Mouse (Mus musculus) embryonic facial prominence, embryonic 14.5 days (tissue): ENCODE results near the gene Fdxacb1. TPM values are rescaled to one million over a fixed set of nuclear protein-coding genes. Genes with fewer than 3 reads are reported as not detected.

Experiments
- ATAC-seq: fragments of 200-750 bp; cut with Nextera tagmentation; 2 replicates; pipeline ENCODE4 v1.8.0; 2017; ENCODE audit warnings: low read depth, moderate number of reproducible peaks, moderate TSS enrichment
- DNase-seq: peaks from one replicate; pipeline ENCODE4 v3.0.0-alpha.2; 2015; ENCODE audit warnings: low spot score
- H3K27ac ChIP-seq: fragments of 300-500 bp; sonication (generic); replicated peaks from 2 replicates; pipeline ENCODE4 v1.5.1; 2014; ENCODE audit warnings: low read depth, mild to moderate bottlenecking, low read length, moderate library complexity
- H3K27me3 ChIP-seq: fragments of 300-500 bp; sonication (generic); replicated peaks from 2 replicates; pipeline ENCODE4 v1.6.1; 2014; ENCODE audit warnings: low read length; ENCODE audit not compliant: control insufficient read depth, insufficient read depth
- H3K36me3 ChIP-seq: fragments of 300-500 bp; sonication (generic); 2 replicates; pipeline ENCODE4 v1.6.1; 2014; ENCODE audit warnings: low read length, mixed read lengths; ENCODE audit not compliant: control insufficient read depth, insufficient read depth
- H3K4me1 ChIP-seq: fragments of 300-500 bp; sonication (generic); 2 replicates; pipeline ENCODE4 v1.6.1; 2014; ENCODE audit warnings: antibody characterized with exemption, low read length; ENCODE audit not compliant: control insufficient read depth, insufficient read depth
- H3K4me2 ChIP-seq: fragments of 300-500 bp; sonication (generic); 2 replicates; pipeline ENCODE4 v1.6.1; 2014; ENCODE audit warnings: low read depth, mild to moderate bottlenecking, low read length, moderate library complexity, mixed read lengths
- H3K4me3 ChIP-seq: fragments of 300-500 bp; sonication (generic); 2 replicates; pipeline ENCODE4 v1.5.1; 2014; ENCODE audit warnings: low read depth, mild to moderate bottlenecking, low read length
- H3K9ac ChIP-seq: fragments of 300-500 bp; sonication (generic); 2 replicates; pipeline ENCODE4 v1.6.1; 2014; ENCODE audit warnings: low read depth, mild to moderate bottlenecking, low read length, moderate library complexity, mixed read lengths
- H3K9me3 ChIP-seq: fragments of 300-500 bp; sonication (generic); 2 replicates; pipeline ENCODE4 v1.6.1; 2016; ENCODE audit warnings: low read length; ENCODE audit not compliant: control insufficient read depth
- WGBS: fragments of 180-500 bp; shearing (Covaris S2); extraction: QIAGEN DNeasy Blood & Tissue Kit; methylation state at CpG from one replicate; pipeline ENCODE4 v1.1.7; 2014; 5-methylcytosine and 5-hydroxymethylcytosine counted together
- polyA plus RNA-seq: library from polyadenylated mRNA; unstranded; fragments of >200 nt; fragmentation: Nextera tagmentation; extraction: Ambion mirVana; gene quantifications from 2 replicates; pipeline ENCODE4 v1.2.1, GENCODE M21; 2014

The Fdxacb1 gene
- polyA plus RNA-seq, 1 experiment from 2014 or later: 10.2 TPM

- H3K9me3 ChIP-seq: no peaks in the 10 kb centered on the region
- no peaks in the 10 kb centered on the region for H3K36me3 ChIP-seq
- no peak for DNase-seq
- WGBS: 79% methylated on average over 3 of the region's 3 CpGs
- no peak overlapping the region for H3K4me3 ChIP-seq
- no peaks in the 10 kb centered on the region for H3K27me3 ChIP-seq
- H3K4me1 ChIP-seq: peaks cover 10% of the 10 kb centered on the region
- H3K4me2 ChIP-seq: no peak overlapping the region
- no peak overlapping the region for H3K9ac ChIP-seq
- no peak for ATAC-seq
- H3K27ac ChIP-seq: no peak overlapping the region
Observed at GRCm38 (mm10) chr9:50742261-50742660, 25.8 kb upstream of the Fdxacb1 start.

DNA sequence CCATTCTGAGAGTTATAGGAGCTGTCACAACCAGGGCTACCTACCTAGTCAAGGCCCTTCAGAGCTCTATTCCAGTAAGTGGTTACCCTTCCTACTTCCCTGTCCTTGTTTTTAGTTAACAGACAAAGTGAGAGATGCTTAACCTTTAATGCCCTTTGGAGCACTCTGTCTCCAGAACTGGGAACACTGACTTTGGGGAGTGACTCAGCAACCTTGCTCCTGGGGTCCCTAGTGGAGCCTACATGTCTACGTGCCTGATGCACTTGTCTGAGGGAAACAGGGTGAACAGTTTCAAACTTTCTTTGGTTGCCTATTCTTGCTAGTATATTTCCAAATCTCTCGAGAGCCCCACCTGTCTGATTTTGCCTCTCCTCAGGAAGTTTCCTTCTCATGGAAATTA is 25.3 kb upstream of the Fdxacb1 start:
- DNase-seq (no peak), ATAC-seq (no peak)
- WGBS: 64% methylated on average over 2 of the region's 2 CpGs
- no peaks in the 10 kb centered on the region for H3K36me3 ChIP-seq
- no peaks in the 10 kb centered on the region for H3K27me3 ChIP-seq
- no peak overlapping the region for H3K4me2 ChIP-seq
- no peak overlapping the region for H3K27ac ChIP-seq
- peaks cover 10% of the 10 kb centered on the region for H3K4me1 ChIP-seq
- H3K4me3 ChIP-seq: no peak overlapping the region
- H3K9me3 ChIP-seq: no peaks in the 10 kb centered on the region
- H3K9ac ChIP-seq: no peak overlapping the region

- Histone ChIP-seq H3K27me3 (no peaks in the 10 kb centered on the region), H3K36me3 (no peaks in the 10 kb centered on the region), H3K4me3 (peak overlapping the region; percentile 36), H3K4me1 (peaks cover 11% of the 10 kb centered on the region; the same call in 1 of the 2 replicates), H3K9me3 (no peaks in the 10 kb centered on the region), H3K4me2 (peak overlapping the region; percentile 60), H3K9ac (peak overlapping the region; percentile 54), H3K27ac (peak overlapping the region; percentile 76)
- WGBS: 17% methylated on average over 7 of the region's 7 CpGs
- ATAC-seq (peak; percentile 79), DNase-seq (peak; percentile 61)
Observed at GRCm38 (mm10) chr9:50745806-50746205, 22.2 kb upstream of the Fdxacb1 start.

DNA sequence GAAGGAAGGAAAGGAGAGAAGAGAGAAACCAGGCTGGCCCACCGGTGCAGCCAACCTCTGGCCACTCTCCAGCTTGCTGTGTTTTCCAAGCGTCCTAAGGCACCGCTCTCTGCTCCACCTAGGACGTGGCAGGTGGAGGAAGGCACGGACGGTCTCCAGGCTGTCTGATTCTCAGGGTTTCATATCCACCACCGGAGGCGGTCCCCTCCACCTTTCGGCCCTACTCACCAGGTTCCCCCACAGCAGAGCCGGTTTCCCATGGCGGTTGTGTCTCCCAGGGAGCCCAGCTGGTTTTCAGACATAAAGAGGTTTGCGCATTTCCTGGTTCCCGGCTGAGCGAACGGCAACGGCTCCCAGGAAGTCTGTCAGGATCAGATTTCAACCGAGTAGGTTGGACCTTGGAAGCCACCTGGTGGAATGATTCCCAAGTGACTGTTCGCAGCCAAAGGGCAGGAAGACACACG is 21.8 kb upstream of the Fdxacb1 start, which contains the start of gene 2310030G06Rik:
2310030G06Rik (minus strand) TSS at position 323 of the 464 bp plus-strand sequence.
- H3K9me3 ChIP-seq: no peaks in the 10 kb centered on the region
- peak within 1 kb of the TSS; percentile 76 for H3K27ac ChIP-seq
- peak within 1 kb of the TSS; percentile 60 for H3K4me2 ChIP-seq
- H3K27me3 ChIP-seq: no peaks in the 10 kb centered on the region
- H3K4me1 ChIP-seq: peaks cover 12% of the 10 kb centered on the region; the same call in 1 of the 2 replicates
- H3K36me3 ChIP-seq: no peaks in the 10 kb centered on the region
- H3K9ac ChIP-seq: peak within 1 kb of the TSS; percentile 54
- peak; percentile 79 for ATAC-seq
- peak; percentile 88 for DNase-seq
- peak within 1 kb of the TSS; percentile 36 for H3K4me3 ChIP-seq
- WGBS: 1% methylated on average over 19 of the region's 19 CpGs

DNA sequence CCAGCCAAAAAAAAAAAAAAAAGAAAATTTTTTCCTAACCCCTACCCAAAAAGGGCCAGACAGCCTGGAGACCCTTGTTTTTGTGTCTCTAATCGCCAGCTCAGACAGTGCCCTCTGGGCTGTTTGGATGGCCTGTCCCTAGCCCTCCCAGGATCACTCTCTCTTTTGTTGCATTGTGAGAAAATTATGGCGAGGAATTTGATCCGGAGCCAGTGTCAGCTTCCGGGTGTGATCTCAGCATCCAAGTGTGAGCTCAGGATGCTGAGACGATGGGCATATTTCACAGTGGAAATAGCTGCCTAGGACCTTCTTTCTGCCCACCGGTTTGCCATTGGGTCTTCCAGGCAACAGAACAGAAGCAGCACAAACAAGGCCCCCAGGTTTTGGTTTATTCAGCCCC is 17.3 kb upstream of the Fdxacb1 start:
- WGBS: 53% methylated on average over 6 of the region's 6 CpGs
- H3K9me3 ChIP-seq: no peaks in the 10 kb centered on the region
- ATAC-seq: no peak

DNA sequence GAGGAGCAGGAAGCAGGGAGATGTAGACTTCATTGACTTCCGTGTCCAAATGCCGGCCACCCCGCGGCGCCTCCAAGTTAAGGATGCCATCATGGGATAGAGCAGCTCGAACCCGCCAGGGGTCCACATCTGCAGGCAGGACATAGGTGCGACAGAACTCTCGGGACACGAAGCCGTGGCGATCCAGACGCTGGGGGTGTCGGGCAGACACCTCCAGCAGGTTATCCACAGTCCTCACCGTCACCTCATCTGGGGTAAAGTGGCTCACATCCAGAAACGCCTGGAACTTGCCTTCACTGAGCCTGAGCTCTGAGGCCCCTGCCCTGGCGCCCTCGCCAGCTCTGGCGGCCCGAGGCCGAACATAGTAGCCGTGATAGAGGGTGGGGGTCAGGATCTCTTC is 16.7 kb upstream of the Fdxacb1 start, which contains the start of gene Cryab:
Cryab (plus strand) TSS at position 3 of the 400 bp plus-strand sequence.
- Histone ChIP-seq H3K9me3 (no peaks in the 10 kb centered on the region), H3K4me3 (peak within 1 kb of the TSS; percentile 16; the same call in 1 of the 2 replicates), H3K9ac (peak within 1 kb of the TSS; percentile 45), H3K27ac (peak within 1 kb of the TSS; percentile 55), H3K36me3 (no peaks in the 10 kb centered on the region), H3K27me3 (no peaks in the 10 kb centered on the region), H3K4me2 (peak within 1 kb of the TSS; percentile 31), H3K4me1 (peaks cover 22% of the 10 kb centered on the region)
- no peak for DNase-seq
- WGBS: 65% methylated on average over 21 of the region's 22 CpGs
- no peak for ATAC-seq

More for the DNA sequence above, 17.3 kb upstream of the Fdxacb1 start:
- peaks cover 27% of the 10 kb centered on the region for H3K4me1 ChIP-seq
- H3K9ac ChIP-seq: no peak overlapping the region
- H3K27ac ChIP-seq: no peak overlapping the region
- H3K4me2 ChIP-seq: no peak overlapping the region
- H3K4me3 ChIP-seq: no peak overlapping the region
- H3K36me3 ChIP-seq: no peaks in the 10 kb centered on the region
- no peak for DNase-seq
- no peaks in the 10 kb centered on the region for H3K27me3 ChIP-seq

- ATAC-seq (peak; percentile 80), DNase-seq (peak; percentile 68)
- Histone ChIP-seq H3K36me3 (no peaks in the 10 kb centered on the region), H3K4me2 (peak within 1 kb of the TSS; percentile 31), H3K27ac (peak within 1 kb of the TSS; percentile 55), H3K9me3 (no peaks in the 10 kb centered on the region), H3K4me1 (peaks cover 21% of the 10 kb centered on the region), H3K4me3 (peak within 1 kb of the TSS; percentile 17; the same call in 1 of the 2 replicates), H3K27me3 (no peaks in the 10 kb centered on the region), H3K9ac (peak within 1 kb of the TSS; percentile 45)
- 43% methylated on average over 14 of the region's 14 CpGs for WGBS
Observed at GRCm38 (mm10) chr9:50752054-50752602, 15.9 kb upstream of the Fdxacb1 start, which contains the start of gene Hspb2. Gene Hspb2 (minus strand): TSS chr9:50752354.

DNA sequence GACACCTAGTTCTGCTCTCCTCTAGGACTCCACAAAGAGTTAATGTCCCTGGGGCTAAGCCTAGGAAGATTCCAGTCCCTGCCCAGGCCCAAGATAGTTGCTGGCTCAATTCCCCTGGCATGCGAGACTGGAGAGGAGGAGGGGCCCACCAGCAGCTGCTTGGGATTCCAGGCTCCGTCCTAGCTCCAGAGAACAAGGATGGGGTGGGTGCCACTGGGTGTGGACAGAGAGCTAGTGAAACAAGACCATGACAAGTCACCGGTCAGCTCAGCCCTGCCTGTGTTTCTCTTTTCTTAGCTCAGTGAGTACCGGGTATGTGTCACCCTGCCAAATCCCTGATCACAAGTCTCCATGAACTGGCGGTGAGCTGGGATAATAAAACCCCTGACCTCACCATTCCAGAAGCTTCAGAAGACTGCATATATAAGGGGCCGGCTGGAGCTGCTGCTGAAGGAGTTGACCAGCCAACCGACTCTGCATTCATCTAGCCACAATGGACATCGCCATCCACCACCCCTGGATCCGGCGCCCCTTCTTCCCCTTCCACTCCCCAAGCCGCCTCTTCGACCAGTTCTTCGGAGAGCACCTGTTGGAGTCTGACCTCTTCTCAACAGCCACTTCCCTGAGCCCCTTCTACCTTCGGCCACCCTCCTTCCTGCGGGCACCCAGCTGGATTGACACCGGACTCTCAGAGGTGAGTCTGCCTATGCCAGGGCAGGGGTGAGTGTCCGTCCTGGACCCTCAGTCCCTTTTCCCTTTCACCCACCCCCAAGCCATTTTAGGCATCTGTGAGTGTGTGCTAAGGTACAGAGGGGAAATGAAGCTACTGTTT is 15.0 kb upstream of the Fdxacb1 start:
- DNase-seq (peak; percentile 86), ATAC-seq (peak; percentile 80)
- peaks cover 21% of the 10 kb centered on the region for H3K4me1 ChIP-seq
- no peaks in the 10 kb centered on the region for H3K9me3 ChIP-seq
- no peaks in the 10 kb centered on the region for H3K27me3 ChIP-seq
- peak overlapping the region; percentile 31; the same call in 1 of the 2 replicates for H3K4me2 ChIP-seq
- peak overlapping the region; percentile 17; the same call in 1 of the 2 replicates for H3K4me3 ChIP-seq
- 0 out of 2 replicates have a peak overlapping the region, but pooled peaks have one; percentile 11 for H3K9ac ChIP-seq
- H3K36me3 ChIP-seq: no peaks in the 10 kb centered on the region
- peak overlapping the region; percentile 55; the same call in 1 of the 2 replicates for H3K27ac ChIP-seq
- WGBS: 67% methylated on average over 17 of the region's 17 CpGs
